Mouse (Mus musculus) CH12.LX (cell line): ENCODE measurements around the gene Bpifa6. TPM values are rescaled to one million over a fixed set of nuclear protein-coding genes. Genes with fewer than 3 reads are reported as not detected.
A peak's percentile ranks its signal among the peaks of the same experiment; 100 is the strongest.

Experiments used
- DNase-seq: peaks from one replicate; pipeline ENCODE4 v3.0.0-alpha.2; 2013; ENCODE audit errors: extremely low read depth
- H3K27ac ChIP-seq: 2 replicates; pipeline ENCODE4 v1.5.1; 2012; ENCODE audit warnings: low read depth, mild to moderate bottlenecking, control low read depth, moderate library complexity; ENCODE audit not compliant: insufficient read depth
- H3K27me3 ChIP-seq: replicated peaks from 2 replicates; pipeline ENCODE3; 2012; ENCODE audit warnings: inconsistent platforms
- H3K36me3 ChIP-seq, 2 experiments: replicated peaks in 1 of 2; 2 replicates each; pipeline versions ENCODE3 to v1.6.1; 2012; ENCODE audit warnings: inconsistent platforms in 1 of 2, low read length in 1 of 2, mild to moderate bottlenecking in 1 of 2, mixed read lengths in 1 of 2, moderate library complexity in 1 of 2; ENCODE audit not compliant: control insufficient read depth in 1 of 2, insufficient read depth in 1 of 2
- H3K4me1 ChIP-seq, 2 experiments: 2 replicates each; pipeline ENCODE4 v1.6.1; 2012; ENCODE audit warnings: inconsistent platforms in 1 of 2, moderate library complexity in 1 of 2; ENCODE audit not compliant: insufficient read depth in 2 of 2, control insufficient read depth in 1 of 2
- H3K4me2 ChIP-seq: 2 replicates; pipeline ENCODE4 v1.6.1; 2012; ENCODE audit warnings: low read depth, mild to moderate bottlenecking, control low read depth; ENCODE audit not compliant: poor library complexity, insufficient read depth, severe bottlenecking
- H3K4me3 ChIP-seq, 3 experiments: fragments of 150-350 bp in 1 of 3; sonication (generic) in 1 of 3; replicated peaks in 1 of 3; 2 replicates each; pipeline versions ENCODE3 to v1.5.1; 2011 to 2012; ENCODE audit warnings: low read depth in 2 of 3, low read length in 2 of 3, mild to moderate bottlenecking in 2 of 3, moderate library complexity in 2 of 3, control low read depth in 1 of 3, improper control_type of control experiment in 1 of 3, inconsistent platforms in 1 of 3, mixed read lengths in 1 of 3; ENCODE audit not compliant: poor library complexity in 1 of 3
- H3K79me2 ChIP-seq: replicated peaks from 2 replicates; pipeline ENCODE4 v1.6.1; 2012; ENCODE audit warnings: mild to moderate bottlenecking, moderate library complexity; ENCODE audit not compliant: control insufficient read depth, poor library complexity, insufficient read depth, severe bottlenecking; ENCODE audit errors: extremely low read depth
- H3K9ac ChIP-seq: 2 replicates; pipeline ENCODE4 v1.6.1; 2012; ENCODE audit warnings: low read depth, mild to moderate bottlenecking, control low read depth, moderate library complexity; ENCODE audit not compliant: insufficient read depth
- H3K9me3 ChIP-seq: replicated peaks from 2 replicates; pipeline ENCODE3; 2012; ENCODE audit warnings: low read length, inconsistent platforms, mixed read lengths
- CTCF ChIP-seq, 2 experiments: IDR thresholded peaks in 1 of 2; conservative IDR thresholded peaks in 1 of 2; 2 replicates each; pipeline ENCODE4 v1.5.1; 2011 to 2012; ENCODE audit warnings: low read depth in 2 of 2, low read length in 2 of 2, improper control_type of control experiment in 1 of 2, inconsistent platforms in 1 of 2, mild to moderate bottlenecking in 1 of 2, moderate library complexity in 1 of 2
- ELF1 ChIP-seq: IDR thresholded peaks from 2 replicates; pipeline ENCODE4 v1.6.1; 2014; ENCODE audit warnings: low read depth, mild to moderate bottlenecking, inconsistent platforms, low read length, improper control_type of control experiment
- GABPA ChIP-seq: IDR thresholded peaks from 2 replicates; pipeline ENCODE4 v1.6.1; 2012; ENCODE audit warnings: low read depth, low read length, improper control_type of control experiment, inconsistent platforms; ENCODE audit not compliant: insufficient replicate concordance
- HCFC1 ChIP-seq: IDR thresholded peaks from 2 replicates; pipeline ENCODE4 v1.6.1; 2012; ENCODE audit warnings: low read depth, mild to moderate bottlenecking, inconsistent platforms, low read length, improper control_type of control experiment
- JUND ChIP-seq: conservative IDR thresholded peaks from 2 replicates; pipeline ENCODE4 v1.6.1; 2011; ENCODE audit warnings: low read depth, low read length, improper control_type of control experiment
- MAZ ChIP-seq: IDR thresholded peaks from 2 replicates; pipeline ENCODE4 v1.6.1; 2012; ENCODE audit warnings: low read depth, mild to moderate bottlenecking, inconsistent platforms, low read length, improper control_type of control experiment, moderate library complexity
- MEF2A ChIP-seq: IDR thresholded peaks from 2 replicates; pipeline ENCODE4 v1.6.1; 2014; ENCODE audit warnings: low read depth, mild to moderate bottlenecking, inconsistent platforms, low read length, improper control_type of control experiment, borderline replicate concordance
- NRF1 ChIP-seq: IDR thresholded peaks from 2 replicates; pipeline ENCODE4 v1.6.1; 2014; ENCODE audit warnings: low read depth, mild to moderate bottlenecking, inconsistent platforms, low read length, improper control_type of control experiment, moderate library complexity
- POLR2A ChIP-seq: IDR thresholded peaks from 2 replicates; pipeline ENCODE4 v1.6.1; 2011; ENCODE audit warnings: low read depth, mild to moderate bottlenecking, improper control_type of control experiment, low read length
- POLR2AphosphoS2 ChIP-seq: IDR thresholded peaks from 2 replicates; pipeline ENCODE4 v1.6.1; 2011; ENCODE audit warnings: low read depth, low read length, improper control_type of control experiment
- RCOR1 ChIP-seq: conservative IDR thresholded peaks from 2 replicates; pipeline ENCODE4 v1.6.1; 2012; ENCODE audit warnings: low read depth, mild to moderate bottlenecking, inconsistent platforms, low read length, improper control_type of control experiment
- SMC3 ChIP-seq: IDR thresholded peaks from 2 replicates; pipeline ENCODE4 v1.6.1; 2011; ENCODE audit warnings: low read depth, low read length, improper control_type of control experiment
- TBP ChIP-seq: conservative IDR thresholded peaks from 2 replicates; pipeline ENCODE4 v1.6.1; 2011; ENCODE audit warnings: low read depth, low read length, improper control_type of control experiment
- UBTF ChIP-seq: IDR thresholded peaks from 2 replicates; pipeline ENCODE4 v1.6.1; 2012; ENCODE audit warnings: low read depth, mild to moderate bottlenecking, inconsistent platforms, low read length, improper control_type of control experiment, moderate library complexity
- USF2 ChIP-seq: conservative IDR thresholded peaks from 2 replicates; pipeline ENCODE4 v1.6.1; 2011; ENCODE audit warnings: low read depth, low read length, improper control_type of control experiment
- dilution Hi-C: fragments of 300-500 bp; cut with MboI; formaldehyde crosslinking; loops from 2 replicates; pipeline ENCODE4 v1.14.3; 2020; ENCODE audit warnings: low sequenced_read_pairs; ENCODE audit not compliant: extremely low pct_unique_long_range_greater_than_20kb, extremely low pct_ligation_motif_present
- in situ Hi-C: fragments of 300-500 bp; cut with MboI; formaldehyde crosslinking; loops from 3 replicates; pipeline ENCODE4 v1.14.3; 2019; ENCODE audit warnings: low sequenced_read_pairs, low pct_ligation_motif_present, low pct_unique_long_range_greater_than_20kb, mixed read lengths
- polyA plus RNA-seq: library from polyadenylated mRNA; unstranded; fragments of >175 nt; gene quantifications from 2 replicates; pipeline ENCODE4 v1.2.1, GENCODE M21; 2012; ENCODE audit warnings: low read depth; ENCODE audit not compliant: insufficient read length
- total RNA-seq, 2 experiments: library from RNA; depleted of rRNA; stranded (reverse); fragments of 300-350 nt in 1 of 2; fragments of >200 nt in 1 of 2; gene quantifications; 2 replicates each; pipeline ENCODE4 v1.2.3; 2012 to 2014

Gene Bpifa6
- total and polyA plus RNA-seq, 3 experiments, result not detected

- Histone ChIP-seq H3K36me3 (no peaks in the 10 kb centered on the region), H3K79me2 (no peaks in the 10 kb centered on the region), H3K9me3 (no peaks in the 10 kb centered on the region), H3K4me2 (no peak overlapping the region), H3K4me1 (no peaks in the 10 kb centered on the region), H3K4me3 (no peak overlapping the region), H3K27me3 (peaks cover 94% of the 10 kb centered on the region), H3K9ac (no peak overlapping the region), H3K27ac (no peak overlapping the region)
- in situ Hi-C loops (no loop called here), dilution Hi-C loops (no loop called here)
- TF ChIP-seq MAZ (no peak), CTCF (conservative IDR thresholded peaks at IDR 0.05 in 1 of 2, IDR thresholded peaks at IDR 0.05 in 1 of 2; ENCODE audit: low read depth in 2 of 2, low read length in 2 of 2) (peak in 1 of 2 experiments; percentile 46; a peak in 2 of 4 replicates)
- no peak for DNase-seq
Observed at GRCm38 (mm10) chr2:154006331-154006730, 31.6 kb downstream of the Bpifa6 start.

DNA sequence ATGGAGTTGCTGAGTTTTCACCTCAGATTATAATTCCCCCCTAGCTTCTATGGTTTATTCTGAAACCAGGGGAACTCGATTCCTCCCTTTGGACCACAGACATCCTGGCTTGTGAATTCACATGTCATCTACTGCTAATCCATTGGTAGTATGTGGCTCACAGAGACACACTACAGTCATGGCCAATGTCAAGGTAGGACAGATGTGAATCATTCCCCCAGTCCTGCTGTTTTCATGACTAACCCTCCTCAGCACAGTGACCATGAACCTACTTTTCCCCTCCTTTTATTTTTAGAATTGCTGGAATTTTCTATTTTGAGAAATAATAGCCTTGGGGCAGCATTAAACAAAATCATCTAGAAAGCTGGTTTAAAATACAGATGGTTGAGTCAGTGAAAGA is 32.6 kb downstream of the Bpifa6 start:
- DNase-seq, result no peak
- no peak overlapping the region for H3K4me2 ChIP-seq
- no peaks in the 10 kb centered on the region for H3K4me1 ChIP-seq
- H3K36me3 ChIP-seq, result no peaks in the 10 kb centered on the region
- H3K79me2 ChIP-seq, result no peaks in the 10 kb centered on the region
- TF ChIP-seq UBTF (no peak), HCFC1 (no peak), USF2 (no peak), GABPA (no peak), POLR2A (no peak), RCOR1 (no peak), POLR2AphosphoS2 (no peak), MEF2A (no peak), TBP (no peak), SMC3 (no peak)
- H3K27me3 ChIP-seq, result peaks cover 95% of the 10 kb centered on the region
- dilution Hi-C loops (no loop called here), in situ Hi-C loops (no loop called here)
- no peak overlapping the region for H3K9ac ChIP-seq
- no peaks in the 10 kb centered on the region for H3K9me3 ChIP-seq
- H3K27ac ChIP-seq, result no peak overlapping the region
- H3K4me3 ChIP-seq, result no peak overlapping the region

DNA sequence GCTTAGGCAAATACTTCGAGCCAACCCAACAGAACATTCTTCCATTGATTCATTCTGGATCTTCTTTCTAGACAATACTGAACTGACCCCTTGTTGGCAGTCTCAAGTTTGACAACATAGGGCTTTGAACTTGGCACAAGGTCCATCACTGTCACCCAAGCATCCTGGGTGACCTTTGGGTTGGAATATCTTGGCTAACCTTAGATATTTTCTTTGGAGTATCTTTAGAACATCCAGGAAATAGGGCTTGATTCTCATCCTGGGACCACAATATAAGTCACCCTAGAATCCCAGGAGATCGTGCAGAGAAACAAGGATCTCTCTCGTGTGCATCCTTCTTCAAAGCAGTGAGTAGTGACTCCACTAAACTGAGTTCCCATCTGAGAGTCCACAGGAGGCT is 33.2 kb downstream of the Bpifa6 start, which contains the start of gene Bpifa2:
TSS of gene Bpifa2 (plus strand) at position 301 of the 400 bp plus-strand sequence.
- in situ Hi-C loops, result no loop called here

More for the DNA sequence above, 33.2 kb downstream of the Bpifa6 start, which contains the start of gene Bpifa2:
- Histone ChIP-seq H3K36me3 (no peaks in the 10 kb centered on the region), H3K9ac (no peak within 1 kb of the TSS), H3K79me2 (no peaks in the 10 kb centered on the region), H3K27ac (no peak within 1 kb of the TSS), H3K4me2 (no peak within 1 kb of the TSS), H3K4me1 (no peaks in the 10 kb centered on the region), H3K4me3 (no peak within 1 kb of the TSS), H3K27me3 (peaks cover 95% of the 10 kb centered on the region), H3K9me3 (no peaks in the 10 kb centered on the region)
- TF ChIP-seq USF2 (no peak), NRF1 (no peak), JUND (no peak), ELF1 (no peak)
- no peak for DNase-seq
- dilution Hi-C loops, result no loop called here
